In the genomic region with DNA sequence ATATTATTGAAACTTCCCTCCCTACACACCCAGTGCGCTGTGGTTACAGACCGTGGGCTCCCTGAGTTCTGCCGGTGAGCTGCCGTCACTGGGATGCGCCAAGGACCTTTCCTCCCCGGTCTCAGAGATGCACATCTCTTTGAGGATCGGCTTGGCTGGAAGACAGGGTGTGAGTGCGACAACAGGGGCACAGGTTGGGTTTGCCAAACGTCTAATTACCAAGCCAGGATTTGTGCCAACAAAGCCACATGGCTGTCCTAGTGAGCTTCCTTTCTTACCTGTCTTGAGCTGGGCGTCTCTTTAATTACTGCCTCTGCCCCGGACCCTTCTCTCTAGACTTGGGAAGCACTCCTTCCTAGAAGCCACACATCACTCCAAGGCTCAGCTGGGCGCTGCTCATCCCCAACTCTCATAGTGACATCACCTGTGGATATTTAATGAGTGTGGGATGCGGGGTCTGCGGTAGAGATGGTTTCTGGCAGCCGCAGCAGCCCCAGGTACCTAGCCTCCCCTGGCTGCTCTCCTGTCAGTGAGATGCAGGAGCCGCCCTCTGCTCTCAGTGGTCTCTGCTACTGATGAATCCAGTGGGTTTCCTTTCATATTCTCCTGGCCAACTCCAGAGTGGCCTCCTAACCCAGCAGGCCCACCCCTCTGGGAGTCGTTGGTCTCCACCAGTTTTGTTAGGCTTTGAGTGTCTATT, we compare ENCODE assay signal across 11 mouse cellular contexts. TPM values are rescaled to one million over a fixed set of nuclear protein-coding genes. Genes with fewer than 3 reads are reported as not detected.
DNase-seq lines count a peak whose midpoint lies in the region; ATAC-seq and TF ChIP-seq lines count a peak whose summit lies in the region.
"Had no signal": no experiment of that assay in that cellular context is flagged by ENCODE, and none has a peak within 500 bp of the region (broad histone marks: within the 10 kb centered on the region; RNA-seq: fewer than 3 reads in every experiment).

No protein-coding gene starts in this region.

- no peaks in the 10 kb centered on the region for H3K9me3 ChIP-seq in heart, embryonic 11.5 days (replicated peaks; ENCODE audit: control insufficient read depth, low read length)
- H3K9me3 ChIP-seq in embryonic facial prominence, embryonic 10.5 days = no peaks in the 10 kb centered on the region
- no peaks in the 10 kb centered on the region for H3K9me3 ChIP-seq in hindbrain, embryonic 16.5 days (ENCODE audit: control insufficient read depth, low read length)
- H3K9me3 ChIP-seq in neural tube, embryonic 14.5 days (ENCODE audit: control insufficient read depth, low read length) = no peaks in the 10 kb centered on the region
- H3K9me3 ChIP-seq: heart, embryonic 10.5 days; liver, embryonic 15.5 days had no signal

- 84% methylated on average over 17 of the region's 17 CpGs for WGBS in heart, adult 2 months
- WGBS in heart, embryonic 11.5 days (ENCODE audit: insufficient replicate concordance) = 75% methylated on average over 17 of the region's 17 CpGs
- 69% methylated on average over 17 of the region's 17 CpGs for WGBS in embryonic facial prominence, embryonic 10.5 days
- 61% methylated on average over 17 of the region's 17 CpGs for WGBS in hindbrain, embryonic 16.5 days
- WGBS in neural tube, embryonic 14.5 days = 66% methylated on average over 17 of the region's 17 CpGs

- peaks cover 2% of the 10 kb centered on the region; the same call in 1 of the 2 replicates for H3K36me3 ChIP-seq in heart, adult 2 months (ENCODE audit: control insufficient read depth, insufficient read depth, low read length)
- peaks cover 12% of the 10 kb centered on the region for H3K36me3 ChIP-seq in heart, embryonic 11.5 days (ENCODE audit: control insufficient read depth, insufficient read depth, low read length)
- H3K36me3 ChIP-seq in embryonic facial prominence, embryonic 10.5 days (replicated peaks) = 0 out of 2 replicates have a peak, but pooled peaks cover 6% of the 10 kb centered on the region
- no peaks in the 10 kb centered on the region for H3K36me3 ChIP-seq in hindbrain, embryonic 16.5 days (ENCODE audit: control insufficient read depth, insufficient read depth, low read length)
- no peaks in the 10 kb centered on the region for H3K36me3 ChIP-seq in neural tube, embryonic 14.5 days (ENCODE audit: control insufficient read depth, insufficient read depth, low read length)
- H3K36me3 ChIP-seq: liver, embryonic 15.5 days had no signal

- no peaks in the 10 kb centered on the region for H3K27me3 ChIP-seq in heart, adult 2 months (ENCODE audit: control insufficient read depth, insufficient read depth, low read length)
- no peaks in the 10 kb centered on the region for H3K27me3 ChIP-seq in heart, embryonic 11.5 days (ENCODE audit: control insufficient read depth, insufficient read depth, low read length)
- peaks cover 61% of the 10 kb centered on the region for H3K27me3 ChIP-seq in embryonic facial prominence, embryonic 10.5 days (replicated peaks; ENCODE audit: low read depth, poor library complexity, severe bottlenecking)
- no peaks in the 10 kb centered on the region for H3K27me3 ChIP-seq in hindbrain, embryonic 16.5 days (replicated peaks; ENCODE audit: control insufficient read depth, insufficient read depth, low read length)
- H3K27me3 ChIP-seq in neural tube, embryonic 14.5 days (ENCODE audit: control insufficient read depth, insufficient read depth, low read length) = no peaks in the 10 kb centered on the region
- H3K27me3 ChIP-seq: CH12.LX; liver, embryonic 15.5 days had no signal

- H3K79me2 ChIP-seq in heart, adult 2 months (replicated peaks; ENCODE audit: control insufficient read depth, insufficient read depth, low read length) = no peaks in the 10 kb centered on the region

- no peak overlapping the region for H3K4me2 ChIP-seq in heart, embryonic 11.5 days
- H3K4me2 ChIP-seq in hindbrain, embryonic 16.5 days (ENCODE audit: low read length) = peak overlapping the region; percentile 45
- peak overlapping the region; percentile 35; the same call in 1 of the 2 replicates for H3K4me2 ChIP-seq in neural tube, embryonic 14.5 days (ENCODE audit: low read depth, low read length)
- H3K4me2 ChIP-seq: liver, embryonic 15.5 days had no signal

- H3K4me3 ChIP-seq in heart, adult 2 months = no peak overlapping the region
- H3K4me3 ChIP-seq in heart, embryonic 11.5 days (ENCODE audit: low read depth, low read length) = no peak overlapping the region
- H3K4me3 ChIP-seq in embryonic facial prominence, embryonic 10.5 days = peak overlapping the region; percentile 32; the same call in 1 of the 2 replicates
- H3K4me3 ChIP-seq in hindbrain, embryonic 16.5 days (ENCODE audit: low read length) = no peak overlapping the region
- 0 out of 2 replicates have a peak overlapping the region, but pooled peaks have one; percentile 3 for H3K4me3 ChIP-seq in neural tube, embryonic 14.5 days (ENCODE audit: low read depth, low read length)
- H3K4me3 ChIP-seq: liver, embryonic 15.5 days had no signal

- TF ChIP-seq CTCF in heart, adult 2 months (IDR thresholded peaks at IDR 0.05) = no peak

- TF ChIP-seq EP300 in heart, adult 2 months (IDR thresholded peaks at IDR 0.05; ENCODE audit: insufficient read depth, low read depth, low read length) = no peak

- intact Hi-C loops in heart, adult 2 months (cut with DNase I) = no loop called here

- peak overlapping the region; percentile 74; the same call in 1 of the 2 replicates for H3K27ac ChIP-seq in heart, adult 2 months
- no peak overlapping the region for H3K27ac ChIP-seq in heart, embryonic 11.5 days (ENCODE audit: low read depth, low read length)
- H3K27ac ChIP-seq in embryonic facial prominence, embryonic 10.5 days (replicated peaks) = peak overlapping the region; percentile 14; the same call in 1 of the 2 replicates
- H3K27ac ChIP-seq in hindbrain, embryonic 16.5 days (ENCODE audit: low read depth, low read length) = no peak overlapping the region
- H3K27ac ChIP-seq in neural tube, embryonic 14.5 days (ENCODE audit: low read depth, low read length) = no peak overlapping the region
- H3K27ac ChIP-seq: heart, embryonic 10.5 days; liver, embryonic 15.5 days; macrophage had no signal

- no peak for DNase-seq in heart, adult 2 months
- no peak for DNase-seq in embryonic facial prominence, embryonic 10.5 days (ENCODE audit: low spot score)
- no peak for DNase-seq in urinary bladder, postnatal 4 days (ENCODE audit: low spot score in 2 of 2)

- peaks cover 13% of the 10 kb centered on the region for H3K4me1 ChIP-seq in heart, adult 2 months (ENCODE audit: control insufficient read depth, insufficient read depth, low read length)
- H3K4me1 ChIP-seq in heart, embryonic 11.5 days (ENCODE audit: control insufficient read depth, insufficient read depth, low read length) = peaks cover 8% of the 10 kb centered on the region; the same call in 1 of the 2 replicates
- H3K4me1 ChIP-seq in embryonic facial prominence, embryonic 10.5 days = peaks cover 38% of the 10 kb centered on the region
- peaks cover 5% of the 10 kb centered on the region; the same call in 1 of the 2 replicates for H3K4me1 ChIP-seq in hindbrain, embryonic 16.5 days (ENCODE audit: control insufficient read depth, insufficient read depth, low read depth, low read length)
- 0 out of 2 replicates have a peak, but pooled peaks cover 5% of the 10 kb centered on the region for H3K4me1 ChIP-seq in neural tube, embryonic 14.5 days (ENCODE audit: control insufficient read depth, insufficient read depth, low read length)
- H3K4me1 ChIP-seq: liver, embryonic 15.5 days had no signal

- no peak overlapping the region for H3K9ac ChIP-seq in heart, adult 2 months (ENCODE audit: low read depth, low read length)
- H3K9ac ChIP-seq in heart, embryonic 11.5 days (ENCODE audit: low read depth, low read length) = no peak overlapping the region
- no peak overlapping the region for H3K9ac ChIP-seq in hindbrain, embryonic 16.5 days (ENCODE audit: low read depth, low read length)
- no peak overlapping the region for H3K9ac ChIP-seq in neural tube, embryonic 14.5 days (replicated peaks; ENCODE audit: low read depth, low read length)
- H3K9ac ChIP-seq: liver, embryonic 15.5 days had no signal

- no peak for TF ChIP-seq POLR2A in heart, adult 2 months (IDR thresholded peaks at IDR 0.05; ENCODE audit: insufficient read depth, low read depth, low read length)

- no peak for ATAC-seq in heart, embryonic 11.5 days (replicated peaks; ENCODE audit: insufficient number of reproducible peaks, low FRiP score, low TSS enrichment)
- ATAC-seq in hindbrain, embryonic 16.5 days = 0 out of 2 replicates have a peak, but pooled peaks have one; percentile 9
- no peak for ATAC-seq in neural tube, embryonic 14.5 days (ENCODE audit: low read depth)
- ATAC-seq in megakaryocyte-erythroid progenitor cell, adult 5-6 weeks (replicated peaks; ENCODE audit: low FRiP score, low TSS enrichment, poor library complexity, severe bottlenecking) = no peak

RNA-seq across cellular contexts. Expression of a gene that starts 18.3 kb away (rescaled TPM):
- total RNA-seq in heart, adult 2 months (2021) = 10 to 100 TPM; 21.2 to 26.6 TPM
- polyA plus RNA-seq in heart, adult 2 months (2012; rRNA removed) = 10.2 and 11.9 TPM in 2 replicates
- polyA plus RNA-seq in heart, embryonic 11.5 days (2014; fragmentation: Nextera tagmentation; extraction: Ambion mirVana) = 3.0 and 3.4 TPM in 2 replicates
- polyA plus RNA-seq in embryonic facial prominence, embryonic 10.5 days (2016; fragmentation: Nextera tagmentation; extraction: Ambion mirVana) = 0.50 and 0.67 TPM in 2 replicates
- polyA plus RNA-seq in hindbrain, embryonic 16.5 days (2015; fragmentation: Nextera tagmentation; extraction: Ambion mirVana) = 0.70 and 0.85 TPM in 2 replicates
- polyA plus RNA-seq in neural tube, embryonic 14.5 days (2014; fragmentation: Nextera tagmentation; extraction: Ambion mirVana) = 0.58 and 0.99 TPM in 2 replicates
- 1.2 and 3.4 TPM in 2 replicates for total RNA-seq in megakaryocyte-erythroid progenitor cell, adult 5-6 weeks (2014; fragmentation: Nextera tagmentation)
- 1.8 and 6.8 TPM in 2 replicates for total RNA-seq in megakaryocyte-erythroid progenitor cell, adult 5-6 weeks (2017)

Comparison
In these comparisons a context has a peak if more than half of its experiments do, and no peak if none do; other contexts are left out.
1. H3K27ac ChIP-seq: peak in heart, adult 2 months (single experiment) and embryonic facial prominence, embryonic 10.5 days (single experiment); none in heart, embryonic 11.5 days (single experiment), hindbrain, embryonic 16.5 days (single experiment) and neural tube, embryonic 14.5 days (single experiment).
2. H3K4me3 ChIP-seq: peak in embryonic facial prominence, embryonic 10.5 days (single experiment) and neural tube, embryonic 14.5 days (single experiment); none in heart, adult 2 months (single experiment), heart, embryonic 11.5 days (single experiment) and hindbrain, embryonic 16.5 days (single experiment).